Mouse (Mus musculus) kidney, adult 2 months (tissue): ENCODE data around the gene Taldo1.

Source experiments
- CTCF ChIP-seq: fragments of 200-500 bp; conservative IDR thresholded peaks from 2 replicates; pipeline ENCODE4 v1.5.1; 2011; ENCODE audit warnings: low read depth, mild to moderate bottlenecking, control low read depth, low read length, moderate library complexity, mixed read lengths; ENCODE audit not compliant: insufficient read depth, insufficient read length
- POLR2A ChIP-seq: fragments of 200-500 bp; IDR thresholded peaks from one replicate; pipeline ENCODE4 v1.6.1; 2011; ENCODE audit warnings: low read depth, low read length, control low read depth

GRCm38 (mm10) chr7:141428701-141429100, 36.7 kb downstream of the Taldo1 start:
- no peak for TF ChIP-seq CTCF
- no peak for TF ChIP-seq POLR2A
